Mouse (Mus musculus) spleen, adult 10 weeks (tissue): ENCODE measurements around the gene Cnnm2. TPM values are rescaled to one million over a fixed set of nuclear protein-coding genes. Genes with fewer than 3 reads are reported as not detected.

Experiments
- polyA plus RNA-seq: library from polyadenylated mRNA; stranded (reverse); fragments of 350-450 nt; fragmentation: Illumina TruSeq; extraction: RNeasy Lipid Tissue Mini Kit (QIAGEN cat#74804); gene quantifications from one replicate; pipeline ENCODE4 v1.2.3, GENCODE M21; 2015; ENCODE audit warnings: low replicate concordance; ENCODE audit not compliant: insufficient read depth

Cnnm2 gene
- 2.2 TPM for polyA plus RNA-seq

GRCm38 (mm10) chr19:46761247-46761946, at the start of gene Cnnm2:
Gene Cnnm2 (plus strand): TSS chr19:46761596.

Other genes with a start within 250 kb of the Cnnm2 start
- gene Arl3, start 188.4 kb upstream of the Cnnm2 start, polyA plus RNA-seq: 25.3 TPM
- 15.1 TPM for gene Sfxn2, start 188.2 kb upstream of the Cnnm2 start, polyA plus RNA-seq
- gene Wbp1l, start 162.5 kb upstream of the Cnnm2 start, polyA plus RNA-seq: 35.8 TPM
- gene Cyp17a1, start 88.4 kb upstream of the Cnnm2 start, polyA plus RNA-seq: 0.12 TPM
- 19.2 TPM for gene Borcs7, start 71.7 kb upstream of the Cnnm2 start, polyA plus RNA-seq
- 28.0 TPM for gene As3mt, start 54.1 kb upstream of the Cnnm2 start, polyA plus RNA-seq